Mouse (Mus musculus) lung, adult 2 months (tissue): ENCODE measurements around the gene Sun2.

ENCODE experiments used
- CTCF ChIP-seq: fragments of 200-500 bp; IDR thresholded peaks from 2 replicates; pipeline ENCODE4 v1.5.1; 2011; ENCODE audit warnings: mild to moderate bottlenecking, low read length, control low read depth; ENCODE audit not compliant: insufficient read depth
- POLR2A ChIP-seq: fragments of 200-500 bp; IDR thresholded peaks from 2 replicates; pipeline ENCODE4 v1.6.1; 2011; ENCODE audit warnings: low read depth, mild to moderate bottlenecking, control low read depth, low read length, borderline replicate concordance; ENCODE audit errors: extremely low read depth

GRCm38 (mm10) chr15:79715646-79716045 is 26.7 kb downstream of the Sun2 start:
- TF ChIP-seq CTCF (no peak), POLR2A (no peak)
